Comparison of ENCODE assay signal across 8 mouse cellular contexts in the genomic region with DNA sequence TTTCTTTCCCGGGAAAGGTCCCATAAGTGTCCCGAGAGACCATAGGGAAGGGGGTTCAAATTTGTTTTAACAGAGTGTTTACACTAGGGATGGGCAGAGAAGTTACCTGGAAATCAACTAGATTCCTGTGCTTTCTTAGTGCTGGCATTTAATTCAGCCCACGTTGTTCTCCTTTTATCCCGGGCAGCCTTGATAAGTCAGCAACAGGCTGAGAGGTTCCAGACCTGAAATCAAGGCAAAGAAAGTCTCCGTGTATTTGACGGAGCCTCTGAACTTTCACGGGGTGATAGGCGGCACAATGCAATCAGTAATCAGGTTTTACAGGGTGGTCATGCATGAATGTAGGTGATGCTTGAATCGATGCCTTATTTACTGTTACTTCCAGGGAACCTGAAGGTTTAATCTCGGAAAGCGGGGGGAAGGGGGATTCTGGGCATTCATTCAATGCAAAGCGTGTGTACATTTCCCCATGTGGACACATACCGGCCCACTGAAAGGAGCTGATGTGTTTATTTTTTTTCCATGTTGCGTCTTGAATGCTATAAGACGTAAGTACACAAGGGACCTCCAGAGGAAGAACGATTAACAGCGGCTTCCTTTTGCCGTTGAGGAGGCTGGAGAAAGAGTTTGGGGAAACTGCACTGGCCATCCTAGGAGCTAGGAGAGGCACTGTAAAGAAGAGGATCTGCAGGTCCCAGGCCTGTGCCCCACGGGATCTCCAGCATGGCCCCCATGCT. TPM values are rescaled to one million over a fixed set of nuclear protein-coding genes. Genes with fewer than 3 reads are reported as not detected.
A peak's percentile ranks its signal among the peaks of the same experiment; 100 is the strongest.
DNase-seq lines count a peak whose midpoint lies in the region; ATAC-seq and TF ChIP-seq lines count a peak whose summit lies in the region.

No protein-coding gene starts in this region.

- peak; percentile 37; the same call in 1 of the 2 replicates for TF ChIP-seq CTCF in forebrain, postnatal 0 days (IDR thresholded peaks at IDR 0.05; ENCODE audit: low read depth)

- no peaks in the 10 kb centered on the region for H3K36me3 ChIP-seq in heart, embryonic 12.5 days
- no peaks in the 10 kb centered on the region; the same call in none of the 2 replicates for H3K36me3 ChIP-seq in forebrain, postnatal 0 days (ENCODE audit: insufficient read depth)

- H3K4me3 ChIP-seq in heart, embryonic 12.5 days: peak overlapping the region; percentile 66
- H3K4me3 ChIP-seq in forebrain, postnatal 0 days (ENCODE audit: low read depth, low read length): peak overlapping the region; percentile 87

- peaks cover 22% of the 10 kb centered on the region for H3K4me1 ChIP-seq in heart, embryonic 12.5 days (replicated peaks)
- peaks cover 15% of the 10 kb centered on the region; the same call in 1 of the 2 replicates for H3K4me1 ChIP-seq in forebrain, postnatal 0 days (ENCODE audit: insufficient read depth)

- intact Hi-C loops in heart, postnatal 14 days (cut with DNase I): loop anchor here (5.0 kb wide), 2 partner anchors 69 to 84 kb away; no protein-coding TSS in a partner anchor

- H3K27me3 ChIP-seq in heart, embryonic 12.5 days (replicated peaks): peaks cover 77% of the 10 kb centered on the region
- H3K27me3 ChIP-seq in forebrain, postnatal 0 days (ENCODE audit: insufficient read depth, low read length): no peaks in the 10 kb centered on the region

- no peak for DNase-seq in heart, postnatal 14 days
- peak; percentile 6 for DNase-seq in ZHBTc4 (ENCODE audit: low read depth, low spot score)
- DNase-seq in forebrain, postnatal 0 days: peak; percentile 43
- DNase-seq in mesoderm, embryonic 11.5 days (ENCODE audit: low read depth, low spot score): peak; percentile 7
- DNase-seq in adipocyte (ENCODE audit: low spot score): no peak
- no peak for DNase-seq in lung, postnatal 4 days

- no peaks in the 10 kb centered on the region for H3K9me3 ChIP-seq in heart, embryonic 12.5 days (replicated peaks)
- H3K9me3 ChIP-seq in forebrain, postnatal 0 days (ENCODE audit: low read length): no peaks in the 10 kb centered on the region

- no peak overlapping the region for H3K9ac ChIP-seq in heart, embryonic 12.5 days
- peak overlapping the region; percentile 85 for H3K9ac ChIP-seq in forebrain, postnatal 0 days

- ATAC-seq in heart, embryonic 12.5 days (ENCODE audit: insufficient number of reproducible peaks, low FRiP score): no peak
- no peak for ATAC-seq in forebrain, postnatal 0 days
- ATAC-seq in megakaryocyte progenitor cell, adult 5-6 weeks (replicated peaks; ENCODE audit: poor library complexity): no peak

- WGBS in heart, embryonic 12.5 days: 3% methylated on average over 19 of the region's 19 CpGs
- WGBS in forebrain, postnatal 0 days: 2% methylated on average over 19 of the region's 19 CpGs

- H3K4me2 ChIP-seq in heart, embryonic 12.5 days: peak overlapping the region; percentile 94
- peak overlapping the region; percentile 88 for H3K4me2 ChIP-seq in forebrain, postnatal 0 days (ENCODE audit: low read depth)

- H3K27ac ChIP-seq in heart, embryonic 12.5 days (ENCODE audit: poor library complexity, severe bottlenecking): no peak overlapping the region
- no peak overlapping the region for H3K27ac ChIP-seq in forebrain, postnatal 0 days (ENCODE audit: low read depth, low read length)

RNA-seq across cellular contexts. Expression of a gene that starts 1.3 kb away (rescaled TPM):
- polyA plus RNA-seq in heart, embryonic 12.5 days (2016; fragmentation: Nextera tagmentation; extraction: Ambion mirVana): 0.93 and 1.0 TPM in 2 replicates
- 1 to 10 TPM; 4.4 to 5.2 TPM for total RNA-seq in heart, postnatal 14 days (2021)
- total RNA-seq in forebrain, postnatal 0 days (2014; rRNA removed): 34.8 and 48.9 TPM in 2 replicates
- polyA plus RNA-seq in forebrain, postnatal 0 days (2015; fragmentation: Nextera tagmentation; extraction: Ambion mirVana): 4.4 and 7.5 TPM in 2 replicates
- total RNA-seq in megakaryocyte progenitor cell, adult 5-6 weeks (2015): 0.05 TPM in 1 of 2 replicates, not detected in the other
- not detected in 2 replicates for total RNA-seq in megakaryocyte progenitor cell, adult 5-6 weeks (2017)

Comparison
In these comparisons a context has a peak if more than half of its experiments do, and no peak if none do; other contexts are left out.
1. DNase-seq: peak in ZHBTc4 (single experiment), forebrain, postnatal 0 days (single experiment) and mesoderm, embryonic 11.5 days (single experiment); none in heart, postnatal 14 days (0 of 2), adipocyte (single experiment) and lung, postnatal 4 days (0 of 2).
2. RNA of a gene that starts 1.3 kb away (total RNA-seq): 34.8 to 48.9 TPM in forebrain, postnatal 0 days and 4.4 to 5.2 TPM in heart, postnatal 14 days; 0.05 TPM in megakaryocyte progenitor cell, adult 5-6 weeks; every median in the first group is over 4 times any median in the second.